Mouse (Mus musculus): ENCODE results near the gene Plekhg1. TPM values are rescaled to one million over a fixed set of nuclear protein-coding genes. Genes with fewer than 3 reads are reported as not detected.

Gene Plekhg1
- total RNA-seq, 4 experiments from 2014 or later = 5.9 to 8.6 (median 7.2) TPM

DNA sequence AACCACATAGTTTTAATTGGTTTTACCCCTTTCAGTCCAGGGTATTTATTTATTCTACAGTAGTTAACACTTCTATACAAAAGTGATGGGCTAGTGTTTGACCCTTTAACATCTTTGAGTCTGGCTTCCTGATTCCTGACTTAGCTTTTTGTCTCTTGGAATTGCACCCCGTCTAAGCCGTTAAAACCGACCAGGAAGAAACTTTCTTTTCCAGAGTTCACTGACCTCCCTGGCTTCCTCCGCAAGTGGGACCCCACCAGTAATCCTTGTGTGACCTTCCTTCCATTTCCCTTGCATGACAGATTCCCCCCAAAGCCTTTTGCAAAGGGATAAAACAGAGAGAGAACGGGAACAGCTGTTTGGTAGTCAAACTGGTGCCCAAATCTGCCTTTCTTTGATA, 1.6 kb downstream of the Plekhg1 start:
- DNase-seq (ENCODE audit: low spot score) = no peak

DNA sequence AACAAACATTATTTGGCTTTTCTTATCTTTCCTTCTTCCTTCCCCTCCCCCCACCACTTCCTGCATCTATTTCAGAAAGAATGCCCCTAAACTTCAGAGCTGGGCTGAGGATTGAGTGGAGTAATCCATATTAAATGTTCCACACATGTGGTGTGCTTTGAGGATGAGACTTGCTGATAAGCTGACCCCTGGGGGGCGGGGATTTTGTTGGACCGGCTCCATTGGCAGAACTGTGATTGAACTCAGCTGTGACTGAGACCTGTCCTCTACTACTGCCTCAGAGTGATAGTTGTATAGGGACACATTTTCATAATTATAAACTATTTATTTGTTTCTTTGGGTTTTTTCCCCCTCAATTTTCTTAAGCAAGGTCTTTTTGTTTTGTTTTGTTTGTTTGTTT, 2.9 kb downstream of the Plekhg1 start:
- DNase-seq (ENCODE audit: low spot score) = peak; percentile 56

DNA sequence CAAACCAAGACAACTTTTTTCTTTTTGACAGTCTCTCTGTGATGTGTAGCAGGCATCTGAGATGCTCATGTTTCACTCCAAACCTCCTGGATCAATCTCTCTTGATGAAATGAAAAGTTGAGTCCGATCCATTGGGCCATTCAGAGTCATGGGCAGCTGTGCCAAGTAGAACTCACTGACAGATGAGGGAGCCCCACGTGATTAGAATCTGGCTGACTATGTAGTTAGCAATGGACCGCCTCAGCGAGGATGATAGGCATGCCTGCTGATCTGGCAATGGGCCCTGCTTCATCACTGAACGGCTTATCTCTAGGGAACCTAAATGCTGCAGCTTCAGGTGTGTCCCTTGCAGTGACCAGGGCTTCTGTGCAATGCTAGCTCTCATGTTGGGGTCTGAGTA, 3.7 kb downstream of the Plekhg1 start:
- no peak for DNase-seq (ENCODE audit: low spot score)

DNA sequence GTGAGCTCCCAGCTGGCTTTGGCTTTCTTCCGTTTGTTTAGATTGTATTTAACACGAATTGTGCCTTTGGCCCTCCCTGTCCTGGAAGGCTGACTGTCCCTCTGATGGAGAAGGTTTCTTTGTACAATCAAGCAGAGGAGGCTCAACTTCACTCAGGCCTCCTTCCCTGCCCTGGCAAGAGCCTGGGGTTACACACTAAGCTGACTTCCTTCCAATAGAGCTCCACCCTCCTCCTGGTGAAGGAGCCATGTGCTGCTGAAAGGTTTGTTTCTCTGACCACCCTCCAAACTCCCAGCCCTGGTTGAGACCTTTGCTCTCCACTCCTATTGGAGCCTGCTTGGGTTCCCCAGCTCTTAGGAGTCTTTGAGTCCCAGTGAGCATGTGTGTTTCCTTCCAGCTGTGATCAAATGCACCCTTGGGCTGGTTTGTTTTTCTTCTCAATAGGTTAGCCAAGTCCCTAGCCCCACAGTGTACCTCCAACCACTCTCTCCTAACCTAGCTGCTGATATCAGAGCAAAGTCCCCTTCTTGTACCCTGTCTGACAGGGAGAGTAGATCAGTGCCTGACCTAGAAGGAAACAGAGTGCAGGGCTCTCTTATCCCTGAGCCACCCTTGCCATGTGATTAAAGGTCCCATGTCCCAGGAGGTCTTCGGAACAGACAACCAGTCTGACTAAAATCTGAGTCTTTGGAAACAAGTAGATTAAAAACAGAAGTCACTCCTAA, 6.8 kb downstream of the Plekhg1 start:
- DNase-seq (ENCODE audit: low spot score) = peak; percentile 45

DNA sequence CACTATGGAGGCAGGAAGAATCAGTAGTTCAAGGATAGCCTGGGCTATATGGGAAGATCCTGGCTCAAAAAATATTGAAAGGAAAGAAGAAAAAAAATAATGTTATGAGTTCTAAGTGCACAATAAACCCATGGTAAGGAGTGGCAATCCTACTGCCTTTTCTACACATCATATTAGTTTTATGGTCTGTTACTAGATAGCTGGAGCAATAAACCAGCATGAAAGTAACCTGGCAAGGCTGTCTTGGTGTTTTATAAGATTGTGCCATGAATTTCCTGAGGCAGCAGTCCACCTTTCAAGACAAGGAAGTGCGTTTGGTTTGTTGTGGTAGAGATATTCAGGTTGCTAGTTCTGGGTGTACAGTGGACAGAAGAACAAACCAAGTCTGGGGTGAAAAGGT, 9.4 kb downstream of the Plekhg1 start:
- DNase-seq (ENCODE audit: low spot score) = no peak

DNA sequence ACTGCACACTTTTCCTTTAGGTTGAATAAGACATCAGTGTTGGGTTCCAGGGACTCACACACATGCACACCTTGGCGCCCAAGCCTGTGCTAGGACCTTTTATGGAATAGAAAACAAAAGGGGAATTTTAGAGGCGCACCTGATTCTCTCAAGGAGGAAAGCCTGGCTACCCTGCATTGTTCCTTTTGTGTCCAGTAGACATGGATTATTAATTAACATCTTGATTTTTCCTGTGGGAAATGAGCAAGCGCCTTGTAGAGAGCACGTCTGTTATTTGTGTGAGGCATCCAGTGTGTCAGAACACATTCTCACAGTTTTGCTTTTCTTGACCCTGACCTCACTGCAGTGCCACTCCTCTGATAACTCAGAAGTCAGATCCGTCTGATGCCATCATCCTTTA, 21.8 kb downstream of the Plekhg1 start:
- peak; percentile 50 for DNase-seq (ENCODE audit: low spot score)

DNA sequence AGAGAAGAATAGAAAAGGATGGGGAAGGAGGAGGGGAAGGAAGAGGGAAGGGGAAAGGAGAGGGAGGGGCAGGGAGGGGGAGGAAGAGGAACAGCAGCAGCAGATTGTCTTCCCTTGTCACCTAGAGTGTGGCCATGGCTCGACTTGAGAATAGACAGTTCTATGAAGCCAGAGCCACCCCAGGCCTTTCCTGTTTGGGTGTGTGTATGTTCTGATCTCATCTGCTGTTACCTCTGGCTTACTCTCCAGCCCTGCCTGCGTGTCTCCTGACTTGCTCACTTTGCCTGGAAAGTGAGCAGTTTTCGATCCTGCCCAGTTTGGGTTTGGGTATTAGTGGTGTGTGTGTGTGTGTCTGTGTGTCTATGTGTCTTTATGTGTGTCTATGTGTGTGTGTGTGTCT, 23.0 kb downstream of the Plekhg1 start:
- no peak for DNase-seq (ENCODE audit: low spot score)

DNA sequence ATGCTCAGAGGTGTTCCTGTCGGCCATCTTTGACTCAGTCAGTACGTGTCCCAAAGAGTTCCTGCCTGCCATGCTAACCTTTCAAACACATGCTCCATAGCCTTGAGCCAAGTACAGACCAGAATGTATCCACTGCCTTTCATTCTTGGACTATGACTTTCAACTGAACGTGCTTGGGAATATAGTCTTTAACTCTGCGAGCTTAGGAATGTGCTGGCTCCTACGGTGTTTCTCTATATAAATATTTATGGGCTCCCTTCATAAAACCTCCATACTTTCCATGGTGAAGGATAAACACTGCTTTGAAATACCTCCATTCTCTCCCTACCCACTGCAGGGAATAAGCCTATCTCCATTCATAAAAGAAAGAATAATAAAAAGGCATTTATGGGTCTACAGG, 29.0 kb downstream of the Plekhg1 start:
- no peak for DNase-seq (ENCODE audit: low spot score)

DNA sequence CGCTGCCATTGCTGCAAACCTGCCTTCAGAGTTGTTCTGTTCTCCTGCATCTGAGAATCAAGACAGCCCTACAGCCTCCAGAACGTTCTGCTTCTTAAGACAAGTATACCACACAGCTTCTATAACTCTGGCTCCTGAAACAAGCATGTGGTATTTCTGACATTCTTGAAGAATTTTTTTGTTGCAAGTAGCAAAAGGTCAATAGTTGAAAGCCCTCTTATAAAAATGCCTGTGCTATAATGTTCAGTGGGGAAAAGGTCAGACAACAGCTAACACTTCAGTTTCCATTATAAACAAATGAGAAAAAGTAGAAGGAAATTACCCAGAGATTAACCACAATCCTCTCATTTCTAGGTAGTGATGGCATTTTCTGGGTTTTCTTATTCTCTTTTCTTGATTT, 34.2 kb downstream of the Plekhg1 start:
- DNase-seq (ENCODE audit: low spot score) = no peak

DNA sequence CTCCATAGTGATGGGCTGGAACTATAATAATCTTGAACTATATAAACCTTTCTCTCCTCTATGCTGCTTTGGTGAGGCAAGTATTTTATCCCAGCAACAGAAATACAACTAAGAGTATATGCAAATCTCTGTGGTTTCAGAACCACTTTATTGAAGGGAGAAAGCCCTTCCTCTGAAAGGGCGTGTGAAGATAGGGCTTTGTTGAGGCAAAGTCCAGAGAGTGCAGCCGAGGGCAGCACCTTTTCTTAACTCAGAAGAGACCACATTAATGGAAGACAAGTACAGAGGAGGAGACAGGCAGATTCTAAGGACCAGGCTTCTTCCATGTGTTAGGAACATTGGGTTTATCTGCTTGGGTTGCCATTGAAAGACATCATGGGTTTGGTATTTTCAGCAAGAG, 36.6 kb downstream of the Plekhg1 start:
- DNase-seq (ENCODE audit: low spot score) = no peak

DNA sequence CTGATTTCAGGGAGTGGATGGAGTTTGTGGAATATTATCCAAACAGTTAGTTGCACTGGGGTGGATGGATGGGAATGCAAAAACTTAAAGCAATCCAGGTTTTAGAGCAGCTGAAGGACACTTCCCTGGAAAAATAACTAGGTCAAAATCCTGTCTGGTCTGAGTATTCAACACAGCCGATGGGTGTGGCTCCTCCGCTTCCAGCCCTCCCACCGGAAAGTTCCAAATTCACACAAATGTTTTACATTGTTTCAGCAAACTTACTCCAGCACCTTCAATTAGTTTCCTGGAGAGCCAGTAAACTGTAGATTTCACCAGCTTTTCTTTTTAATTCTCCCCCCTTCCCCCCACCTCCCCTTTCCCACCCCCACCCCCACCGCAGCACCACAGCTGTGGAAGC, 45.2 kb downstream of the Plekhg1 start:
- DNase-seq (ENCODE audit: low spot score) = peak; percentile 56

DNA sequence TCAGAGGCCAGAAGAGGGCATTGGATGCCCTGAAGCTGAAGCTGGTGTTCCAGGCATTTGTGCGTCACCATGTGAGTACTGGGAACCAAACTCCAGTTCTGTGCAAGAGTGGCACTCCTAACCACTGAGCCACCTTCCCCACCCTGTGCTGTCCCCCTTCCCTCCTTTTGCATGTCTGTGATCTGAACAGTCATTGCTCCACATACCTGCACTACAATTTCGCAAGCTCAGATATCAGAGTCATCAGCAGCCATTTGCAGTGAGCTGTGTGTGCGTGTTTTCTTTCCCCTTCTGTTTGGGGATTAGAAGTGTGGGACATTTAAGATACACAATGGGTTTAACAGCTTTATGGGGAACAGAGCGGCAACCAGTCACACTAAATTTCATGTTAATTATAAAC, 46.4 kb downstream of the Plekhg1 start:
- no peak for DNase-seq (ENCODE audit: low spot score)

DNA sequence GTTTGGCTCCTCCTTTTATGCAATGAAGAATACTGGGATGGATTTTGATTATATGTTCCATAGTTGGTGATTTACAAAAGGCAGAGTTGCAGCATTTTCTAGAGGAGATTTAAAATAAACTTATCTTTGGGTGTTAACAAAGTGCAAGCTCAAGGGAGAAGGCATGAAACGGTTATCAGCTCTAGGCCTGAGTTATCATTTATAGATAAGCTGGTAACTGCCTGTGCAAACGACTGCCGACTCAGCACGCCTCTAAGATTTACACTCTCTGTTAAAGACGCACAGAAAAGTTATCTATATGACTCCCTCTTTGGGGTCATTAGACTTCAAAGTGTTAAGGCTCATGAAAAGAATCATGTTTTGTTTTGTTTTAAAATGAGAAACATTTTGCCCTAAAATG, 46.8 kb downstream of the Plekhg1 start:
- DNase-seq (ENCODE audit: low spot score) = no peak

DNA sequence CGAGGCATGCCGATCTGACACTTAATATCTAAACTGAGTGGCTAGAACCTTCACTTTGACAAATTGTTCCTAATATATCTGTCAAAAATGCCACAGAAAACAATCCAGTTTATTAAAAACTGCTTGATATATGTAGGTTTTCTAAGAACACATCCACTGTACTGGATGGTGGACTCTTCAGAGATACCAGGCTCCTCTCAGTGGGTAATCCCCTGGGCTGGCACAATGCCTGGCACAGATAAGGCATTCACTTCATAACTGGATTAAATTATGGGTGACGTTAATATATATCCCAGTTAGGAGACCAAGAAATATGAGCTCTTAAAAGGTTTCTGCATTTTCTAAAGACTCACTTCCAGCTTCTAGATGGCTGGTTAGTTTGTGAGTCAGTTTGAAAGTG, 53.7 kb downstream of the Plekhg1 start:
- no peak for DNase-seq (ENCODE audit: low spot score)

DNA sequence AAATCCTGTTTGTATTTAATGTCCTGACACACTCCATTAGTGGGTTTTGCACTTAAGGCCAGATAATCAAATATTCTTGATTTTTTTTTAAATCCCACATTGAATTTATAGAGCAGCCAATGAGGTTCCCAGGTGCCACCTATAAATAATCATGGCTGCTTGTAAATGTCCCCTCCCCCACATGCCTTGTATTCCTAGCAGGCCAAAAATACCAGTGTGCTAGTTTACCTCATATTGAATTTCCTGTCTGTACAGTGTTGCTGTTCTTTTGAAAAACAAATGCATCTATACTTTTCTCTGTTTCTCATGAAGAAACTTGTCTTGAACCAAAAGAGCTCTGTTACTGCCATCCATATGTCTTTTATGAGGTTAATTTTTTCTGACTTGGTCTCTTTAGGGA, 59.3 kb downstream of the Plekhg1 start:
- DNase-seq (ENCODE audit: low spot score) = no peak

DNA sequence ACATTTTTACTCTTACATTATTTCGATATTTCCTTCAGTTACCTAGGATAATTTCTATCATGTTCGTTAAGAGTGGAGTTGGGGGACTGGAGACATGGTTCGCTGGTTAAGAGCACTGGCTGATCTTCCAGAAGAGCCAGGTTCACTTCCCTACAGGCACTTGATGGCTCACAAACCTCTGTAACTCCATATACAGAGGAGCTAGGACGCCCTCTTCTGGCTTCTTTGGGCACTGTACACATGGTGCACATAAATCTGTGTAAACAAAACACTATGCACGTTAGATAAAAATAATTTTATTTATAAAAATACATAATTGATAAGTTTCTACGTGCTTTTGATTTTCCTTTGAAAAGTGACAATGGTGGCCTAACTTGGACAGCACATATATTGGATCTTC, 61.1 kb downstream of the Plekhg1 start:
- no peak for DNase-seq (ENCODE audit: low spot score)

DNA sequence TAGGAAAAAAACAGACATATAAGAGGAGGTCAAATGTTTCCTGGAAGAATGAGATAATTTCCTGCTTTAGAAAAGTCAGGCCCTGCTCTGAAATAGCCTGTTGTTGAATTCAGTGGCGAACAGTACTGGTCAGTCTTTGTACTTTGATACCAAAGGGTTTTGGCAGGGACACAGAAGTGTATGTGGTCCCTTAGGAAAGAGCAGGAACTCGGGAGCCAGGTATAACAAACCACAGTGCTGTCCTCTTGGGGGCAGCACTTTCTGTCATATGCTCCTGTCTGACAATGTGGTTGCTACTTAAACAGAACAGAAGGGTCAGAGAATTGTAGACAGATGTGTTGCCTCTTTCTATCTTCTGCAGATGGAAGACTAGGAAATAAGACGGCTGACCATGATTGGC, 65.2 kb downstream of the Plekhg1 start:
- peak; percentile 57 for DNase-seq (ENCODE audit: low spot score)

DNA sequence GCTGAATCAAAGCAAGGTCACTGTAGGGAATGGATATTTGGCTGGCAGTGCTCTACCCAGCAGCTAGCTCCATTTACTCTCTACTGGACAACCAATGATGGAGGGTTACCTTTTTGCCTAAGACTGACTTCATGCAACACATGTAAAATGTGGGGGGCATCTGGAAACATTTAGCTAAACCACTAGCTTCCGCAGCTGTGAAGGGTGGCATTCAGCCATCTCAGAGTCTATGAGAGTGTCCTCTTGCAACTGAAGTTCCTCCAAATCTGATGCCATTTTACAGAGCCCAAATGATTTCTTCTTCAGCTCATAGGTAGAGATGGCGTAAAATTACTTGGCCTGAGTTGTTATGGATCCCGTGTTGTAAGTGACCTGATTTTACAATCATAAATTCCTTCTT, 67.8 kb downstream of the Plekhg1 start:
- no peak for DNase-seq (ENCODE audit: low spot score)

DNA sequence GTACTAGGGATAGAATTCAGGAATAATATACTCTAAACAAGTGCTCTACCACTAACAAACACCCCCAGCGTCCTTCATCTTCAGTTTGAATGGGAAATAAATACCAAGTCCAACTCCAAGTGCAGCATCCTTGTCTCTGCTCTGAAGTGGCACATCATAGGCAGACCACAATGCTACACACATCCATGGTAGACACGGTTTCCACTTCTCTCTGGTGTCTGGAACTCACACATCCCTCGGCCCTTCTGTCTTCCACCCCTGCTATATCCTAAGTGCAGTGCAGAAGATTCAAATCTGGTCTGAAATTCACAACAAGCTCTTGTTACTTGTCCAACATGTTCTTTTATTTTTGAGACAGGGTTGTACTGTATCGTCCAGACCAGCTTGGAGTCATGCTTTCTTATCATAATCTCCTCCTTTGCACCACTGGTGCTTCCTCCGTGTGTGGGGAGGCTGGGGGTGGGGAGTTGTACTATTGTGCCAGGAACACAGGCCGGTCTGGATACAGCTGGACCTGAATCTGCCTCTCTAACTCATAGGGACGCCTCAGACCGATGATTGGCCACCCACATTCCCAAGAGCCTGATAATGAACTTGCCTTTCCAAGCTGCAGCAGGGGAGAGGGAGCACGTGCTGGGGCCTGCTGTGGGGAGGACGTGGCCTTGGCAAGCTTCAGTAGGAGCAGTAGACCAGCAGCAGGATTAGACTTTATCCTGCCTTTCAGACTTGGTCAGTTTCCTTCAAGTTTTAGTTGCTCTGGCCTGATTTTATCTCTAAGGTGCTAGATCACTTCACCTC, 70.5 kb downstream of the Plekhg1 start:
- DNase-seq (ENCODE audit: low spot score) = peak; percentile 80

DNA sequence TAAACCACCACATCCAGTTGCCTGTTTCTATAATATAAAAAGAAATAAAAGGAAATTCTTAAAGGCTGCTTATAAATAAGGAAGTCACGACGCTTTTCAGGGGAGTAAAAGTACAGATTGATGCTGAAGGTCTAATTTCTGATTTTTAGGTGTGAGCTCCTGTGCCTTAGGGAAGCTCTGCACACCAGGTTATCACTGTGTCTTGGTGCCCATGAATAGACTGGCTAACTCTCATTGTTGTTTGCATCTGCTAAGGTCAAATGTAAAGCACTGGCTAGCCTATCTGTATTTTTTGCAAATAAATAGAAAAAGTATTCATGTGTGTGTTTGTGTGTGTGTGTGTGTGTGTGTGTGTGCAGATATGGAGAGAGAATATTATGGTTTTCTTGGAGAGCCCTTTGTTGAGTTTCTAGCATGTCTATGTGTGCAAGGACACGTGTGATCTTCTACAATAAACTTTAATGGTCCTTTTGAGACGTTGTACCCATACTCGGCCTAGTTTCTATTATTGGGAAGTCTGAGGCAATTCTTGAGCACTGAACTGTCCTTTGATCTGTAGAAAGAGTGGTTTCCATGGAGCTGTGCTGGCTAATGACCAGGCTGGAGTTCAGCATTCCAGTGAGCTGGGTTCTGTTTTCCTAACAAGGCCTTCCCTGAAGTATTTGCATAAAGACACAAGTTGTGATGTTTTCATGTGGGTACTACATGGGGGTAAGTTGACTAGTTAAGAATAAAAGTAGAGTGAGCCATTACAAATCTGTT, 79.0 kb downstream of the Plekhg1 start:
- no peak for DNase-seq (ENCODE audit: low spot score)

DNA sequence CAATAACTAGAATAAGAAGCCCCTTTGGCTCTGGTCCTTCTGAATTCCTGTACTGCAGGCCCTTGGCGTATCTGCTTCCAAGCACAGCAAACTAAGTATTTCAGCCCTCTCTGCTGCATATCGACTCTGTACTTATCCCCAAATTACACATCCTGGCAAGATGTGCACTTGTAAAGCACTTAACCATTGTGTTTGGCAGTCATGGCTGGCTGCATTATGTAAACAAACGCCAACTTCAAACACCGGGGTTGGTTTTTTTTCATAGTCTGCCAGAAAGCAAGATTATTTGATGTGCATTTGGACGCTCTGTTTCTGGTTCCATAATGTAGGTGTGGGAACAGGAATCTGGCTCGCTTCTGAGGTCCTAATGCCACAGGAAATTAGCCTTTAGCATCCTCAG, 83.7 kb downstream of the Plekhg1 start:
- no peak for DNase-seq (ENCODE audit: low spot score)

DNA sequence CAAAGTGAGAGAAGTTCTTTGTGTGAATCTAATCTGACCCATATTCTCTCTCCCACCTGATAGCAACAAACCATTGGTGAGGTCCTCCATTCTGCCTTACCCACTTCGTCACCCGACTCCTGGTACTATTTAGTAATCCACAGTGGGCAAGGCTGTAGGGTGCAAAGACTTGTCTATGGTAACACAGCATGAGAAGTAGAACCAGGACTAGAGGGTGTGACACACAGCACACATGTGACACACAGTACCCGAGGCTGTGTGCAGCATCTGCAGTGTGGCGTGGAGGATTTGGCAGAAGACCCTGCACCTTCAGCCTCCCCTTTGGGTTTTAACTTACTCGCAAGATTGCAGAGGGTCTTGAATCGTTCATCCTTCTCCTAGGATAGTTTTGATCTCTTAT, 85.9 kb downstream of the Plekhg1 start:
- no peak for DNase-seq (ENCODE audit: low spot score)

DNA sequence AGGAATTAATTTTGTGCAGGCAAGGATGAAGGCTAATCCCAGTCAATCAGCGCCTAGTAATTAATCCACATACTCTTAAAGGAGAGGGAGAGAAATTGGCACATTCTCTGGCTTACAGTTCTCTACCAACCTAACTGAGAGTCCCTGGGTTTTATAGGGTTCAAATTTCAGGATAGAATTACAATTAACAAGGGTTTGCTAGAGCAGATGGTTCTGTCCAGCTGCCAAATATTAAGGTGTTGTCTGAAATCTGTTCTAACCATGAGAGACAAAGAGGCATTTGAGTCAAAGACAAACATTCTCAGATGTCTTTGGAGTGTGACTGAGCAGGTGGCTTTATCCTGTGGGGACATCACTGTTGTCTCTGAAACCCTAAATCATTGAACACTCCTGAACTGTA, 87.2 kb downstream of the Plekhg1 start:
- DNase-seq (ENCODE audit: low spot score) = no peak
